Mouse (Mus musculus): ENCODE results near the gene Abcb5. TPM values are rescaled to one million over a fixed set of nuclear protein-coding genes. Genes with fewer than 3 reads are reported as not detected.

Abcb5 gene
- total RNA-seq, 1 experiment, result 2.5 TPM

- Histone ChIP-seq H3K36me3 (ENCODE audit: control insufficient read depth, insufficient read depth, low read length, poor library complexity, severe bottlenecking) (no peaks in the 10 kb centered on the region), H3K4me1 (ENCODE audit: control insufficient read depth in 2 of 2, insufficient read depth in 2 of 2, low read length in 2 of 2, poor library complexity in 1 of 2) (no peaks in the 10 kb centered on the region), H3K4me3 (ENCODE audit: insufficient read depth in 1 of 2, low read depth in 1 of 2, low read length in 2 of 2, poor library complexity in 1 of 2, severe bottlenecking in 1 of 2) (no peak overlapping the region), H3K27ac (ENCODE audit: insufficient read depth, low read depth, low read length, poor library complexity, severe bottlenecking) (no peak overlapping the region), H3K9ac (ENCODE audit: insufficient read depth, low read depth, low read length, poor library complexity, severe bottlenecking) (no peak overlapping the region), H3K9me3 (ENCODE audit: control insufficient read depth, insufficient read depth, low read depth, low read length) (no peaks in the 10 kb centered on the region)
- DNase-seq (ENCODE audit: low read depth, low spot score), result no peak
- TF ChIP-seq ZNF384 (IDR thresholded peaks at IDR 0.05; ENCODE audit: low read depth, low read length), result no peak
- in situ Hi-C loops (cut with MboI; ENCODE audit: low sequenced_read_pairs in 2 of 2, unreplicated experiment in 2 of 2), result loop anchor here in 1 of 2 experiments (10.0 kb wide), 1 partner anchor 1690 kb away; no protein-coding TSS in a partner anchor
Measured at GRCm38 (mm10) chr12:118844841-118845240, 121.4 kb downstream of the Abcb5 start.

DNA sequence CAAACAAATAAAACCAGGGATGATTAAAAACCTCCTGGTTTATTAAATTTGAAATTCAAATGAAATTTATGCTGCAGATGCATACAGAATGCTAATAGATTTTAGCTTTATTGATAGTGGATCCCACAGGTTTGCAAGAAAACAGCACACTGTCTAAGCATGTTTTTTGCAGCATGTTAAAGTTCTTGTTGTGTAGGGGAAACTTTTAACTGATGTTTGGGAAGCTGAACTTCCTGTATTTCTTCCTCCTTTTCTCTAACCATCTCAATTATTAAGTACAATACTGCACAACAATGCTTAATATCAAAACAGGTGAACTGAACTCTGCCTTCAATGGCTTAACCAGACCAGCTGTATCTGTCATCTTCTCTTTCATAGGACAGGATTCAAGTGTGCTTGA, 122.1 kb downstream of the Abcb5 start:
- no peaks in the 10 kb centered on the region for H3K9me3 ChIP-seq (ENCODE audit: control insufficient read depth, insufficient read depth, low read depth, low read length)
- no peak overlapping the region for H3K4me3 ChIP-seq (ENCODE audit: insufficient read depth in 1 of 2, low read depth in 1 of 2, low read length in 2 of 2, poor library complexity in 1 of 2, severe bottlenecking in 1 of 2)
- H3K27ac ChIP-seq (ENCODE audit: insufficient read depth, low read depth, low read length, poor library complexity, severe bottlenecking), result no peak overlapping the region
- TF ChIP-seq HCFC1 (IDR thresholded peaks at IDR 0.05; ENCODE audit: borderline replicate concordance, insufficient read depth, low read length), result no peak
- no peak for TF ChIP-seq MAFK (IDR thresholded peaks at IDR 0.05; ENCODE audit: insufficient read depth, low read depth, low read length)
- TF ChIP-seq ZNF384 (IDR thresholded peaks at IDR 0.05; ENCODE audit: low read depth, low read length), result no peak
- no peak for TF ChIP-seq CHD2 (IDR thresholded peaks at IDR 0.05; ENCODE audit: low read depth, low read length)
- TF ChIP-seq ZC3H11A (IDR thresholded peaks at IDR 0.05; ENCODE audit: borderline replicate concordance, low read depth, low read length), result no peak
- no peak for DNase-seq (ENCODE audit: low read depth, low spot score)
- 0 out of 4 replicates have a peak, but pooled peaks cover 0 to 1% of the 10 kb centered on the region in 2 experiments for H3K4me1 ChIP-seq (ENCODE audit: control insufficient read depth in 2 of 2, insufficient read depth in 2 of 2, low read length in 2 of 2, poor library complexity in 1 of 2)
- H3K36me3 ChIP-seq (ENCODE audit: control insufficient read depth, insufficient read depth, low read length, poor library complexity, severe bottlenecking), result no peaks in the 10 kb centered on the region
- in situ Hi-C loops (cut with MboI; ENCODE audit: low sequenced_read_pairs in 2 of 2, unreplicated experiment in 2 of 2), result loop anchor here in 1 of 2 experiments (10.0 kb wide), 1 partner anchor 1689 kb away; no protein-coding TSS in a partner anchor
- no peak overlapping the region for H3K9ac ChIP-seq (ENCODE audit: insufficient read depth, low read depth, low read length, poor library complexity, severe bottlenecking)

- no peak for TF ChIP-seq MAFK (IDR thresholded peaks at IDR 0.05; ENCODE audit: insufficient read depth, low read depth, low read length)
- TF ChIP-seq CHD2 (IDR thresholded peaks at IDR 0.05; ENCODE audit: low read depth, low read length), result no peak
- no peak for TF ChIP-seq ZC3H11A (IDR thresholded peaks at IDR 0.05; ENCODE audit: borderline replicate concordance, low read depth, low read length)
- TF ChIP-seq HCFC1 (IDR thresholded peaks at IDR 0.05; ENCODE audit: borderline replicate concordance, insufficient read depth, low read length), result no peak
- no peak for TF ChIP-seq ZNF384 (IDR thresholded peaks at IDR 0.05; ENCODE audit: low read depth, low read length)
- no peak overlapping the region for H3K27ac ChIP-seq (ENCODE audit: insufficient read depth, low read depth, low read length, poor library complexity, severe bottlenecking)
- 0 out of 4 replicates have a peak, but pooled peaks cover 0 to 3% of the 10 kb centered on the region in 2 experiments for H3K4me1 ChIP-seq (ENCODE audit: control insufficient read depth in 2 of 2, insufficient read depth in 2 of 2, low read length in 2 of 2, poor library complexity in 1 of 2)
- H3K9ac ChIP-seq (ENCODE audit: insufficient read depth, low read depth, low read length, poor library complexity, severe bottlenecking), result no peak overlapping the region
- in situ Hi-C loops (cut with MboI; ENCODE audit: low sequenced_read_pairs in 2 of 2, unreplicated experiment in 2 of 2), result loop anchor here in 1 of 2 experiments (10.0 kb wide), 1 partner anchor 1688 kb away; no protein-coding TSS in a partner anchor
- no peak for DNase-seq (ENCODE audit: low read depth, low spot score)
- peak overlapping the region; percentile 45 to 51; a peak in 3 of 4 replicates for H3K4me3 ChIP-seq (ENCODE audit: insufficient read depth in 1 of 2, low read depth in 1 of 2, low read length in 2 of 2, poor library complexity in 1 of 2, severe bottlenecking in 1 of 2)
- no peaks in the 10 kb centered on the region for H3K36me3 ChIP-seq (ENCODE audit: control insufficient read depth, insufficient read depth, low read length, poor library complexity, severe bottlenecking)
- no peaks in the 10 kb centered on the region for H3K9me3 ChIP-seq (ENCODE audit: control insufficient read depth, insufficient read depth, low read depth, low read length)
Measured at GRCm38 (mm10) chr12:118842671-118843411, 123.4 kb downstream of the Abcb5 start.

GRCm38 (mm10) chr12:118841971-118842550, 124.2 kb downstream of the Abcb5 start:
- Histone ChIP-seq H3K36me3 (ENCODE audit: control insufficient read depth, insufficient read depth, low read length, poor library complexity, severe bottlenecking) (no peaks in the 10 kb centered on the region), H3K9me3 (ENCODE audit: control insufficient read depth, insufficient read depth, low read depth, low read length) (no peaks in the 10 kb centered on the region), H3K27ac (ENCODE audit: insufficient read depth, low read depth, low read length, poor library complexity, severe bottlenecking) (no peak overlapping the region), H3K9ac (ENCODE audit: insufficient read depth, low read depth, low read length, poor library complexity, severe bottlenecking) (no peak overlapping the region), H3K4me1 (ENCODE audit: control insufficient read depth in 2 of 2, insufficient read depth in 2 of 2, low read length in 2 of 2, poor library complexity in 1 of 2) (0 out of 4 replicates have a peak, but pooled peaks cover 2 to 3% of the 10 kb centered on the region in 2 experiments), H3K4me3 (ENCODE audit: insufficient read depth in 1 of 2, low read depth in 1 of 2, low read length in 2 of 2, poor library complexity in 1 of 2, severe bottlenecking in 1 of 2) (no peak overlapping the region)
- in situ Hi-C loops (cut with MboI; ENCODE audit: low sequenced_read_pairs in 2 of 2, unreplicated experiment in 2 of 2), result loop anchor here in 1 of 2 experiments (10.0 kb wide), 1 partner anchor 1687 kb away; no protein-coding TSS in a partner anchor
- DNase-seq (ENCODE audit: low read depth, low spot score), result no peak
- TF ChIP-seq ZC3H11A (IDR thresholded peaks at IDR 0.05; ENCODE audit: borderline replicate concordance, low read depth, low read length) (no peak), ZNF384 (IDR thresholded peaks at IDR 0.05; ENCODE audit: low read depth, low read length) (no peak), CHD2 (IDR thresholded peaks at IDR 0.05; ENCODE audit: low read depth, low read length) (no peak), MAFK (IDR thresholded peaks at IDR 0.05; ENCODE audit: insufficient read depth, low read depth, low read length) (no peak), HCFC1 (IDR thresholded peaks at IDR 0.05; ENCODE audit: borderline replicate concordance, insufficient read depth, low read length) (no peak)

Measured in ES-E14 (cell line).